Mouse (Mus musculus): ENCODE results near the gene Aars2.

DNA sequence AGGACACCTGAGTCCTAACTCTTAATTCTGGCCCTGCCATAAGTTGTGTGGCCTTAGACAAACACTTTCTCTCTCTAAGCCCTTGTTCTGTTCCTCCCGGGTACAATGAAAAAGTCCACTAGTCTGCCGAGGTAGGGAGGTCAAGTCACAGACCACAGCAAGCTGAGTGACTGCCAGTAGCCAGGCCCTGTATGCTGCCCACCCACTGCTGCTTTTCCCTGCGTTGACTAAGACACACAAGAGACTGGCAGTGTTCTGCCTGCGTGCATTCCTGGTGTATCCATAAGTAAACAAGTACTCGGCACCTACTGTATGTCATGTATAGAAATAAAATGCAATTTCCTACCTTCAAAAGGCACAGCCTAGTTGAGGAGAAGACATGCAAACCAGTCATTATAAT, 43.6 kb downstream of the Aars2 start:
- TF ChIP-seq POLR2A (IDR thresholded peaks at IDR 0.05; ENCODE audit: low read depth, low read length): no peak
- TF ChIP-seq CTCF (IDR thresholded peaks at IDR 0.05; ENCODE audit: borderline replicate concordance, insufficient read depth, low read length): no peak

Data from embryonic fibroblast, embryonic 13.5 days (primary cell).